Mouse (Mus musculus) liver, embryonic 13.5 days (tissue): ENCODE measurements around the gene Ints14. TPM values are rescaled to one million over a fixed set of nuclear protein-coding genes. Genes with fewer than 3 reads are reported as not detected.
A peak's percentile ranks its signal among the peaks of the same experiment; 100 is the strongest.

Experiments
- ATAC-seq: fragments of 200-750 bp; cut with Nextera tagmentation; 2 replicates; pipeline ENCODE4 v1.8.0; 2017; ENCODE audit warnings: low read depth, mild to moderate bottlenecking, moderate number of reproducible peaks, moderate library complexity
- DNase-seq: peaks from one replicate; pipeline ENCODE4 v3.0.0; 2022
- H3K27ac ChIP-seq: fragments of 300-500 bp; sonication (generic); 2 replicates; pipeline ENCODE4 v1.5.1; 2015; ENCODE audit warnings: moderate library complexity, mild to moderate bottlenecking, inconsistent platforms
- H3K27me3 ChIP-seq: fragments of 300-500 bp; sonication (generic); 2 replicates; pipeline ENCODE4 v1.6.1; 2015; ENCODE audit warnings: mild to moderate bottlenecking, inconsistent platforms
- H3K36me3 ChIP-seq: fragments of 300-500 bp; sonication (generic); 2 replicates; pipeline ENCODE4 v1.6.1; 2015; ENCODE audit warnings: mild to moderate bottlenecking, inconsistent platforms
- H3K4me1 ChIP-seq: fragments of 300-500 bp; sonication (generic); replicated peaks from 2 replicates; pipeline ENCODE4 v1.6.1; 2015; ENCODE audit warnings: inconsistent platforms
- H3K4me2 ChIP-seq: fragments of 300-500 bp; sonication (generic); 2 replicates; pipeline ENCODE4 v1.6.1; 2015; ENCODE audit warnings: inconsistent platforms, mild to moderate bottlenecking, moderate library complexity
- H3K4me3 ChIP-seq: fragments of 300-500 bp; sonication (generic); replicated peaks from 2 replicates; pipeline ENCODE4 v1.5.1; 2015; ENCODE audit warnings: mild to moderate bottlenecking, inconsistent platforms
- H3K9ac ChIP-seq: fragments of 300-500 bp; sonication (generic); 2 replicates; pipeline ENCODE4 v1.6.1; 2015; ENCODE audit warnings: mild to moderate bottlenecking, inconsistent platforms
- H3K9me3 ChIP-seq: fragments of 300-500 bp; sonication (generic); replicated peaks from 2 replicates; pipeline ENCODE4 v1.6.1; 2016; ENCODE audit warnings: inconsistent platforms
- WGBS: fragments of 180-500 bp; shearing (Covaris S2); methylation state at CpG from one replicate; pipeline ENCODE4 v1.1.7; 2015; ENCODE audit not compliant: insufficient replicate concordance; 5-methylcytosine and 5-hydroxymethylcytosine counted together
- polyA plus RNA-seq: library from polyadenylated mRNA; unstranded; fragments of >200 nt; fragmentation: Nextera tagmentation; extraction: Ambion mirVana; gene quantifications from 2 replicates; pipeline ENCODE4 v1.2.1, GENCODE M21; 2015

Gene Ints14
- polyA plus RNA-seq, 1 experiment from 2014 or later = 29.9 TPM

DNA sequence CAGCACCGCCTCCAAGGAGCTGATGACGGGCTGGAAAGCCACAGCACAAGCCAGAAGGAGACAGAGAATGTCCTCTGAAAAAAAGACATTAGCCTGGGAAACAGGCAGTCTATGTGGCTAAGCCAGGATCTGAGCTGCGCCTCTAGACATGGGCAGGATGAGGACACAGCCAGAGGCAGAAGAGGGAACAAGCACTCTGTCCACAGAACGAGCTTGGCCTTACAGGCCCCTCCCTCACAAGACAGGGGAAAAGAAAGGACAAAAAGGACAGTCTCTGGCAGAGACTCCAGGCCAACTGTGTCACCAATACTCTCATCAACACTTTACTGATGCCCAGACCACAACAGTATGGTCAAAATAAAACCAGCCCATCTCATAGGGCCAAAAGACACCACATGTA lies 40.8 kb downstream of the Ints14 start:
- H3K9me3 ChIP-seq = no peaks in the 10 kb centered on the region

DNA sequence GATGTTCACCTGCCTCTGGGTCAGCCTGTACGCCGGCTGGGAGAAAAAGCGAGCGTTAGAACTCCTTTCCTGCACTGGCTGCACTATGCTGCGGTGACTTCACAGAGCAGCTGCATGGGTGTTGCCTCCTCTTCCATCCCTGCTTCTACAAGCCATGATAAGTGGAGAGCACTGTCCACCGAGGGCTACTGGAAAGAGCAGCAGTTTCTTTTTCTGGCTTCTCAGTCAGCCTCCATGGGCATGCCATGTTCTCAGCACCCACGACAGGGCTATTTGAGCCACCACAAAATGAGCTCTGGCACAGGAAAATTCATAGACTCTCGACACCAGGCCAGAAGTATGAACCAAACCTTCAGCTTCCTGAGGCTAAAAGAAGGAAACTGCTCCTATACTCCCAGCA lies 45.0 kb downstream of the Ints14 start:
- no peak for DNase-seq
- no peak for ATAC-seq
- H3K36me3 ChIP-seq = peaks cover 73% of the 10 kb centered on the region

More for the DNA sequence above, 40.8 kb downstream of the Ints14 start:
- DNase-seq (no peak), ATAC-seq (no peak)
- WGBS = 67% methylated on average over 4 of the region's 4 CpGs
- no peak overlapping the region for H3K9ac ChIP-seq
- H3K4me3 ChIP-seq = no peak overlapping the region
- H3K27ac ChIP-seq = no peak overlapping the region
- H3K4me2 ChIP-seq = no peak overlapping the region
- H3K27me3 ChIP-seq = no peaks in the 10 kb centered on the region
- peaks cover 79% of the 10 kb centered on the region for H3K36me3 ChIP-seq
- 0 out of 2 replicates have a peak, but pooled peaks cover 2% of the 10 kb centered on the region for H3K4me1 ChIP-seq

DNA sequence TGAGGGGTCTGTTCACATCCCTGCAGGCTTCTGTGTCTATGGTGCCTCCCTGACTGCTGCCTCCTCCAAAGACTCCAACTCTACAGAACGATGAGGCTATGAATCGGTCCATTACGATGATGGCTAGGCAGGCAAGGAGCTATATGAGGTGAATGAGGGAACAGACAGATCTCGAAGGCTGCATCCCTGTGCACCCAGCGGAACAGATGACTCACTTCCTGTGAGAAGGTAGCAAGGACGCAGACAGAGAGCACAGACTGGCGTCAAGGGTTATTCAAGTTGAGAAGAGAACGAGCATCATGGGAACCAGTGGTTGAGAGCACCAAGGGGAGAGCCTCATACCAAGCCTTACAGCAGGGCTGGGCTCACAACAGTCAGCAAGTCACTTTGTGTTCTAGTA lies 49.9 kb downstream of the Ints14 start:
- 72% methylated on average over 8 of the region's 8 CpGs for WGBS
- Histone ChIP-seq H3K27ac (no peak overlapping the region), H3K4me3 (no peak overlapping the region), H3K27me3 (no peaks in the 10 kb centered on the region), H3K9me3 (no peaks in the 10 kb centered on the region), H3K4me1 (peaks cover 28% of the 10 kb centered on the region), H3K9ac (no peak overlapping the region), H3K36me3 (peaks cover 37% of the 10 kb centered on the region), H3K4me2 (no peak overlapping the region)
- ATAC-seq (no peak), DNase-seq (no peak)

More for the DNA sequence above, 45.0 kb downstream of the Ints14 start:
- H3K4me2 ChIP-seq = no peak overlapping the region
- H3K9me3 ChIP-seq = no peaks in the 10 kb centered on the region
- WGBS = 88% methylated on average over 8 of the region's 8 CpGs
- no peak overlapping the region for H3K9ac ChIP-seq
- H3K27me3 ChIP-seq = no peaks in the 10 kb centered on the region
- H3K27ac ChIP-seq = no peak overlapping the region
- H3K4me1 ChIP-seq = peaks cover 10% of the 10 kb centered on the region; the same call in 1 of the 2 replicates
- no peak overlapping the region for H3K4me3 ChIP-seq

DNA sequence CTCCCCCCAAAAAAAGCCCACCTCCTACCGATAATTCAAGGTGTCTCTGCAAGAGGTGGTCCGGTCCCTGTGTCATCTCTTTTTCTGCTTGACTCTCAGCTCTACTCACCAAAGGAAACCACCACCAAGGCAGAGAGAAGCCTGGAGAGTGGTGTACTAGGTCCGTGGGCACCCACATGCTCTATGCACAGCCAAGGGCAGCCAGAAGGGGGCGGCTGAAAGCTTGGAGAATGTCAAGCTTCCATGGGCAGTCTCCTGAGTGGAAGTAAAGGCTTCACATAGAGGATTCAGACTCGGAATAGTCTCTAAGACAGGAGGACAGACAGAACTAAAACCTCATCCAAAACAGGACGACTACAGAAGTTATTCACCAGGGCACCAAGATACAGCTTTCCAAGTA lies 50.6 kb downstream of the Ints14 start:
- no peak overlapping the region for H3K4me2 ChIP-seq
- H3K4me1 ChIP-seq = peaks cover 34% of the 10 kb centered on the region
- no peaks in the 10 kb centered on the region for H3K9me3 ChIP-seq
- WGBS = 47% methylated on average over 6 of the region's 6 CpGs
- ATAC-seq (no peak), DNase-seq (no peak)
- no peak overlapping the region for H3K4me3 ChIP-seq
- no peaks in the 10 kb centered on the region for H3K27me3 ChIP-seq
- H3K27ac ChIP-seq = no peak overlapping the region
- H3K36me3 ChIP-seq = peaks cover 31% of the 10 kb centered on the region
- no peak overlapping the region for H3K9ac ChIP-seq

DNA sequence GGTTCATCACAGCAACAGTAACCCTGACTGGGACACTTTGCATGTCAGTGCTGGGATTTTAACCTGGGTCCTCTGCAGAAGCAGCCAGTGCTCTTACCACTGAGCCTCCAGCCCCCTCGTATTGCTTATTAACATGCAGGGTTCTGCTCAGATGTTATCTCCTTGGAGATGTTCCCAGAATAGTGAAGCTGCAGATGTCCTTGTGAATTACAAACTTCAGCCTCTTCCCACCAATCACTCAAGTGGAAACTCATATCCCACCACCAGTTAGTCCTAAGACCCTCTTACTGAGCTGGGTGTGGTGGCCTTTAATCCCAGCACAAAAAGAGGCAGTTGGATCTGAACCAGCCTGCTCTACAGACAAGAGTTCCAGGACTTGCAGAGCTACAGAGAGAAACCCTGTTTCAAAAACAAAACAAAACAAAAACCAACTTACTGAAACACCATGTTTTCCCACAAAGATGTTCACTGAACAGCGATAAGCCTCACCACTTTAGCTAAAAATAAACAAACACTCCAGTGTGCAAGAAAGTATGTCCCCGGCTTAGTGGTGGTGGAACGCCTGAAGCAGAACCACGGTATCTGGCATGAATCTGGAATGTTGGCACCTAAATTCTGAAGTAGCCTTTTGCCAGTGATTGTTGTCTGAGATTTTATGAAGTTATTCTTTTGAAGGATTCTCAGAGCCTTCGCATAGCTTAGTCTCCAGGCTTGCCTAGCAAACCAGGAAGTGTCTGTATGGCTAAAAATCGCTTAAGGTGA lies 54.9 kb downstream of the Ints14 start:
- DNase-seq (no peak), ATAC-seq (no peak)
- Histone ChIP-seq H3K4me1 (peaks cover 68% of the 10 kb centered on the region), H3K27ac (no peak overlapping the region), H3K9ac (no peak overlapping the region), H3K9me3 (no peaks in the 10 kb centered on the region), H3K27me3 (no peaks in the 10 kb centered on the region), H3K4me2 (no peak overlapping the region), H3K36me3 (peaks cover 2% of the 10 kb centered on the region; the same call in 1 of the 2 replicates), H3K4me3 (no peak overlapping the region)
- 64% methylated on average over 7 of the region's 7 CpGs for WGBS

DNA sequence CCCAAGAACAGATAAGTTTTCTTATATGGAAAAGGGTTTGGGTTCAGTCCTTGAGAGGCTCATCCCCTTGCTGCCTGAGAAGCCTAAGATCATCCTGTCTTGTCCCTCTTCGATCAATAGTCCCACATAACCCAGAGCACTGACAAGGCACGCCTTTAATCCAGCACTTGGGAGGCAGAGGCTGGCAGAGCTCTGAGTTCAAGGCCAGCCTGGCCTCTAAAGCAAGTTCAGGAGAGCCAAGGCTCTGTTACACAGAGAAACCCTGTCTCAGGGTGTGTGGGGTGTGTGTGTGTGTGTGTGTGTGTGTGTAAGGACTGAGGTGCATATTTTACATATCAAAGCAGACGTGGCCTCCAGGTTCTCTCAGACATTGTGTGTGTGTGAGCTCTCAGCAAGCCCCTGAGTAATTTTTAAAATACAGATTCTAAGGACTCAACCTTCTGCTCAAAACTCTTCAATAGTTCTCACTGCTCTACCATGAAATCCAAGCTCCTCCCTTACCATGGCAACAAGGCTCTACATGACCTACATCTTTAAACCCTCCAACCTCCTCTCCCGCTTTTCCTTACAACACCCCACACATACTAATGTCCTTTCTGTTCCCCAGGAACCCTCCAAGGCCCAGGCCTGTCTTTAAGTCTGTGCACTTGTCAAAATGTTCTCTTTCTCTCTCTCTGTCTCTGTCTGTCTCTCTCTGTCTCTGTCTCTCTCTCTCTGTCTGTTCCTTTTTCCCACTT lies 55.7 kb downstream of the Ints14 start:
- 74% methylated on average over 4 of the region's 4 CpGs for WGBS

DNA sequence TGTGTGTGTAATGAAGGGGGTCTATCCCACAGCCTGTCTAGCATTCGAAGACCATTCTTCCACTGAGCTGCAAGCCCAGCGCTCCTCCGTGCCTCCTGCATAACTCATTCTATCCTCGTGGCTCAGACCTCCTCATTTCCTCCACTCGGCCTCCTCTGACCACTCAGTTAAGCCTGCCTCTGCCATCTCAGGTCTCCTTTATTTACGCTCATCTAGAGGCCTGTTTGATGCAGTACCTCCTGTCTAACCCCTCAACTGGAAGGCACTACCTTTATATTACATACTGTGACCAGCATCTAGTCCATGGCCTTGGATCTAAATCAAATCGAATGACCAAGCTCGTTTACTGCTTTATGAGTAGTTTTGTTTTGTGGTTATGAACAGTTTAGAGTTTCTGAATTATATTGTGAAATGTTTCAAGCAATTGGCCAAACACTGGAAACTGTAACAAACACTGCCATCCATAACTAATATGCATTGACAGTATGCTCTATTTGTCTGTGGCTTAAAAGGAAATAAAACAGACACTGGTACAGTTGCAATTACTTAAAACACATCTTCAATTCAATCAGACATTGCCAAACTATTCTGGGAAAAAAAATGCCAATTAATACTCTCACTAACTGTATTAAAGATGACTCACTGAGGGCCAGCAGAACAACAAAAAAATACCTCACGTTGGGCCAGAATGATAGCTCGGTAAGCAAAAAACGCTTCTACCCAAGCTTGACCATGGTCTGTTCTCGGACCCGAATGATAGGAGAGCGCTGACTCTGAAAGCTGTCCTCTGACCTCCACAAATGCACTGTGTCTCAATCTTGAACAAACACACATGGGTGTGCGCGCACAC lies 56.5 kb downstream of the Ints14 start:
- ATAC-seq (no peak), DNase-seq (no peak)
- Histone ChIP-seq H3K27ac (peak overlapping the region; percentile 81), H3K27me3 (no peaks in the 10 kb centered on the region), H3K4me2 (no peak overlapping the region), H3K4me3 (no peak overlapping the region), H3K4me1 (peaks cover 77% of the 10 kb centered on the region), H3K9ac (no peak overlapping the region), H3K9me3 (no peaks in the 10 kb centered on the region), H3K36me3 (no peaks in the 10 kb centered on the region)
- 73% methylated on average over 16 of the region's 16 CpGs for WGBS

More for the DNA sequence above, 55.7 kb downstream of the Ints14 start:
- ATAC-seq = no peak
- H3K27ac ChIP-seq = no peak overlapping the region
- H3K36me3 ChIP-seq = no peaks in the 10 kb centered on the region
- no peak overlapping the region for H3K4me3 ChIP-seq
- H3K9ac ChIP-seq = no peak overlapping the region
- H3K9me3 ChIP-seq = no peaks in the 10 kb centered on the region
- H3K4me2 ChIP-seq = no peak overlapping the region
- no peaks in the 10 kb centered on the region for H3K27me3 ChIP-seq
- peaks cover 72% of the 10 kb centered on the region for H3K4me1 ChIP-seq
- DNase-seq = no peak

DNA sequence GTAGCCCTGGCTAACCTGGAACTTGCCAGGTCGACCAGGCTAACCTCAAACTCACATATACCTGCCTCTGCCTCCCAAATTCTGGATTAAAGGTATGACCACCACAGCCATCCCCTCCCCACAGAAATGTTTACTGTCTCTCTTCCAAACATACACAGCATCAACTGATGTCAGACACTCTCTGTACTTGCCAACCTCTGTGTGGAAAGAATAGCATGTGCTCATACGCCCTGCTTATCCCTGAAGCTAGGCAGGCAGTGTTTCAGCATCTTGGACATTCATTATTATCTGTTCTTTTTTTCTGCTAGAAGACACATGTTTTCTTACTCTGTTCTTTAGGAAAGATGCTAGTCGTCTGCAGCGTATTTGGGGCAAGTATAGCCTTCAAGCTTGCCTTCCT lies 57.2 kb downstream of the Ints14 start:
- DNase-seq = no peak
- no peaks in the 10 kb centered on the region for H3K9me3 ChIP-seq
- 76% methylated on average over 4 of the region's 4 CpGs for WGBS
- peak overlapping the region; percentile 81 for H3K27ac ChIP-seq
- no peak overlapping the region for H3K4me3 ChIP-seq
- peaks cover 81% of the 10 kb centered on the region for H3K4me1 ChIP-seq
- 0 out of 2 replicates have a peak overlapping the region, but pooled peaks have one; percentile 8 for H3K4me2 ChIP-seq
- H3K27me3 ChIP-seq = no peaks in the 10 kb centered on the region
- no peak for ATAC-seq
- no peak overlapping the region for H3K9ac ChIP-seq
- no peaks in the 10 kb centered on the region for H3K36me3 ChIP-seq

DNA sequence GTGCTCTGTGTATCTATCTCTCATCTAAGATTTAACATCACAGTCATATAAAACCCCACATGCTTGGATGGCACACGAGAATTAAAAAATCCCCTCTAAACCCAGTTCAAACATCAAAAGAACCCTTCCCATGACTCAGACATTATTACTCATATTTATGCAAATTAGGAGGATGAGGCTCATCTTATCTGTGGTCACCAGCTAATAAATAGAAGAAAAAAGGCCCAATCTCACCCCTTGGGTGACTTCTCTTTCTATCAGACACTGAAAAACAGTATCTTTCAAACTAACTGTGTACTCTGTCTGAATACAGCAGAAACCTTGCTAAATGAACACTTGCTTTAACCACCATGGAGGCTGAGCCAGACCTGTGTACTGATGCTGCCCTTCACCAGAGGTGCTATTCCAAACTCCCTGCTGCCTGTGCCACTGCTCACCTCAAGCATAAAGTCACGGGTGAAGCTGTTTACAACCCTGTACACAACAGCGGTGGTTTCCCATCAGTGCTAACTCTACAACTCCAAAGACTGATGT lies 58.0 kb downstream of the Ints14 start:
- Histone ChIP-seq H3K9ac (peak overlapping the region; percentile 95), H3K4me2 (peak overlapping the region; percentile 87), H3K4me3 (peak overlapping the region; percentile 13), H3K27ac (peak overlapping the region; percentile 81), H3K4me1 (peaks cover 84% of the 10 kb centered on the region), H3K9me3 (no peaks in the 10 kb centered on the region), H3K27me3 (no peaks in the 10 kb centered on the region), H3K36me3 (no peaks in the 10 kb centered on the region)
- DNase-seq = no peak
- WGBS = 48% methylated on average over 3 of the region's 3 CpGs
- 0 out of 2 replicates have a peak, but pooled peaks have one; percentile 13 for ATAC-seq

DNA sequence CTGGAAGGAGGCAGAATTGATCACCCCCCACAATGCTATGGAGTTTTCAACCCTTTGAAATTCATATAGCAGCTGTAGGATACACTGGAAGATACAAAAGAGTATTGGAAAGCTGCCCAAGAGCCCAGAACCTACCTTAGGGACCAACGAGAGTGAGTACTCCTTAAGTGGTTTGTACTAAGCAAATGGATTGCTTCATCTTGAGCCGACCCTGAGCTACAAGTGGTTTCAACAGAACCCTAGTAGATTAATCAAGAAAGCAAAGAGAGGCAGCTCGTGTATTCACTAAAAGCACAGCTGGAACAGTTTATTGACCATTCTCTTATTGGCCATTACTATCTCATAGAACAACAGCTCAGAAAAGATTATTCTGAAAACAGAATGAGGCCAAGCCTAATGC lies 58.4 kb downstream of the Ints14 start:
- WGBS = 51% methylated on average over 3 of the region's 3 CpGs
- Histone ChIP-seq H3K4me2 (peak overlapping the region; percentile 87), H3K4me3 (peak overlapping the region; percentile 13), H3K36me3 (no peaks in the 10 kb centered on the region), H3K9me3 (no peaks in the 10 kb centered on the region), H3K27ac (peak overlapping the region; percentile 81), H3K4me1 (peaks cover 82% of the 10 kb centered on the region), H3K9ac (peak overlapping the region; percentile 95), H3K27me3 (no peaks in the 10 kb centered on the region)
- DNase-seq (no peak), ATAC-seq (no peak)

DNA sequence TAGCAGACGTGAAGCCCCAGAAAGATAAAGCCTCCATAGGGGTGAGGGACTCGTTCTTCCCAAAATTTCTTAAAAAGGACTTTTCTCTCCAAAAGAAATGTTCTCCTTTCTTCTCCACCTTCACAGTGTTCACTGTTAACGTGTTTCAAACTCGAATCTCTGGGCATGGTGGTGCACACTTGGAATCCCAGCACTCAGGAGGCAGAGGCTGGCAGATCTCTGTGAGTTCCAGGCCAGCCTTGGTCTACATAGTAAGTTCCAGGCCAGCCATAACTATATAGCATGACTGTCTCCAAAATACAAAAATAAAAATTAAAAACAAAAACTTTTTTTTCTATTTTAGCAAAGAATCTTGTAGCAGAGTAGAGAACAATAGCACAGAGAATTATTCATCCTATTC lies 59.4 kb downstream of the Ints14 start:
- no peaks in the 10 kb centered on the region for H3K36me3 ChIP-seq
- no peaks in the 10 kb centered on the region for H3K27me3 ChIP-seq
- H3K27ac ChIP-seq = peak overlapping the region; percentile 83
- H3K4me2 ChIP-seq = peak overlapping the region; percentile 87
- H3K4me1 ChIP-seq = peaks cover 72% of the 10 kb centered on the region
- DNase-seq (no peak), ATAC-seq (no peak)
- H3K9me3 ChIP-seq = no peaks in the 10 kb centered on the region
- H3K9ac ChIP-seq = peak overlapping the region; percentile 95
- peak overlapping the region; percentile 92 for H3K4me3 ChIP-seq
- 41% methylated on average over 4 of the region's 4 CpGs for WGBS
